Mouse (Mus musculus) midbrain, embryonic 15.5 days (tissue): Measurements from ENCODE around the gene 4931428L18Rik. TPM values are rescaled to one million over a fixed set of nuclear protein-coding genes. Genes with fewer than 3 reads are reported as not detected.

ENCODE experiments used
- ATAC-seq: fragments of 200-750 bp; cut with Nextera tagmentation; replicated peaks from 2 replicates; pipeline ENCODE4 v1.8.0; 2017; ENCODE audit warnings: moderate TSS enrichment
- H3K27ac ChIP-seq: fragments of 300-500 bp; sonication (generic); 2 replicates; pipeline ENCODE4 v1.5.1; 2015; ENCODE audit warnings: mild to moderate bottlenecking, inconsistent platforms
- H3K27me3 ChIP-seq: fragments of 300-500 bp; sonication (generic); replicated peaks from 2 replicates; pipeline ENCODE4 v1.6.1; 2015; ENCODE audit warnings: inconsistent platforms
- H3K36me3 ChIP-seq: fragments of 300-500 bp; sonication (generic); replicated peaks from 2 replicates; pipeline ENCODE4 v1.6.1; 2015; ENCODE audit warnings: inconsistent platforms
- H3K4me1 ChIP-seq: fragments of 300-500 bp; sonication (generic); 2 replicates; pipeline ENCODE4 v1.6.1; 2015; ENCODE audit warnings: inconsistent platforms
- H3K4me2 ChIP-seq: fragments of 300-500 bp; sonication (generic); 2 replicates; pipeline ENCODE4 v1.6.1; 2015; ENCODE audit warnings: inconsistent platforms, mild to moderate bottlenecking, moderate library complexity
- H3K4me3 ChIP-seq: fragments of 300-500 bp; sonication (generic); 2 replicates; pipeline ENCODE4 v1.5.1; 2015; ENCODE audit warnings: mild to moderate bottlenecking, inconsistent platforms
- H3K9ac ChIP-seq: fragments of 300-500 bp; sonication (generic); 2 replicates; pipeline ENCODE4 v1.6.1; 2015; ENCODE audit warnings: mild to moderate bottlenecking, inconsistent platforms
- H3K9me3 ChIP-seq: fragments of 300-500 bp; sonication (generic); 2 replicates; pipeline ENCODE4 v1.6.1; 2016; ENCODE audit warnings: inconsistent platforms
- WGBS: fragments of 180-500 bp; shearing (Covaris S2); methylation state at CpG from one replicate; pipeline ENCODE4 v1.1.7; 2015; ENCODE audit warnings: mixed read lengths; 5-methylcytosine and 5-hydroxymethylcytosine counted together
- polyA plus RNA-seq: library from polyadenylated mRNA; unstranded; fragments of >200 nt; fragmentation: Nextera tagmentation; extraction: Ambion mirVana; gene quantifications from 2 replicates; pipeline ENCODE4 v1.2.1, GENCODE M21; 2015

4931428L18Rik gene
- not detected in 2 replicates for polyA plus RNA-seq

GRCm38 (mm10) chr1:31222564-31222963 is at the start of gene 4931428L18Rik, which contains the start of gene Pih1d3:
Gene 4931428L18Rik (minus strand): TSS chr1:31222684.
Gene Pih1d3 (plus strand): TSS chr1:31222838.
- Histone ChIP-seq H3K27ac (no peak within 1 kb of the TSS), H3K27me3 (no peaks in the 10 kb centered on the region), H3K9ac (no peak within 1 kb of the TSS), H3K9me3 (no peaks in the 10 kb centered on the region), H3K36me3 (no peaks in the 10 kb centered on the region), H3K4me3 (no peak within 1 kb of the TSS), H3K4me2 (no peak within 1 kb of the TSS), H3K4me1 (no peaks in the 10 kb centered on the region)
- WGBS, result 87% methylated on average over 7 of the region's 7 CpGs
- ATAC-seq, result no peak

GRCm38 (mm10) chr1:31260218-31260923 is 37.9 kb upstream of the 4931428L18Rik start:
- Histone ChIP-seq H3K27ac (no peak overlapping the region), H3K27me3 (no peaks in the 10 kb centered on the region), H3K9ac (no peak overlapping the region), H3K36me3 (no peaks in the 10 kb centered on the region), H3K4me3 (no peak overlapping the region), H3K4me1 (no peaks in the 10 kb centered on the region), H3K4me2 (no peak overlapping the region), H3K9me3 (no peaks in the 10 kb centered on the region)
- 73% methylated on average over 10 of the region's 10 CpGs for WGBS
- no peak for ATAC-seq

- H3K4me3 ChIP-seq, result no peak overlapping the region
- H3K4me2 ChIP-seq, result no peak overlapping the region
- H3K27me3 ChIP-seq, result no peaks in the 10 kb centered on the region
- H3K4me1 ChIP-seq, result no peaks in the 10 kb centered on the region
- H3K36me3 ChIP-seq, result no peaks in the 10 kb centered on the region
- H3K9me3 ChIP-seq, result no peaks in the 10 kb centered on the region
- H3K27ac ChIP-seq, result no peak overlapping the region
- ATAC-seq, result peak; percentile 94
- no peak overlapping the region for H3K9ac ChIP-seq
Observed at GRCm38 (mm10) chr1:31233319-31234036, 11.0 kb upstream of the 4931428L18Rik start.

GRCm38 (mm10) chr1:31220599-31221250 is 1.8 kb downstream of the 4931428L18Rik start:
- Histone ChIP-seq H3K9me3 (no peaks in the 10 kb centered on the region), H3K4me1 (no peaks in the 10 kb centered on the region), H3K9ac (no peak overlapping the region), H3K36me3 (no peaks in the 10 kb centered on the region), H3K27ac (no peak overlapping the region), H3K4me2 (no peak overlapping the region), H3K27me3 (no peaks in the 10 kb centered on the region), H3K4me3 (no peak overlapping the region)
- ATAC-seq, result no peak
- WGBS, result 95% methylated on average over 4 of the region's 4 CpGs

- H3K27ac ChIP-seq, result no peak overlapping the region
- no peak overlapping the region for H3K4me3 ChIP-seq
- H3K36me3 ChIP-seq, result no peaks in the 10 kb centered on the region
- WGBS, result 82% methylated on average over 1 of the region's 1 CpGs
- no peak overlapping the region for H3K4me2 ChIP-seq
- no peak for ATAC-seq
- no peaks in the 10 kb centered on the region for H3K27me3 ChIP-seq
- no peak overlapping the region for H3K9ac ChIP-seq
- no peaks in the 10 kb centered on the region for H3K4me1 ChIP-seq
- H3K9me3 ChIP-seq, result no peaks in the 10 kb centered on the region
Observed at GRCm38 (mm10) chr1:31214831-31215230, 7.7 kb downstream of the 4931428L18Rik start.

- no peak overlapping the region for H3K9ac ChIP-seq
- H3K9me3 ChIP-seq, result no peaks in the 10 kb centered on the region
- H3K4me3 ChIP-seq, result no peak overlapping the region
- no peaks in the 10 kb centered on the region for H3K36me3 ChIP-seq
- H3K4me2 ChIP-seq, result no peak overlapping the region
- no peak overlapping the region for H3K27ac ChIP-seq
- 0% methylated on average over 5 of the region's 5 CpGs for WGBS
- H3K4me1 ChIP-seq, result no peaks in the 10 kb centered on the region
- H3K27me3 ChIP-seq, result no peaks in the 10 kb centered on the region
- ATAC-seq, result peak; percentile 92
Observed at GRCm38 (mm10) chr1:31210144-31210543, 12.3 kb downstream of the 4931428L18Rik start.

- WGBS, result 83% methylated on average over 3 of the region's 3 CpGs
- Histone ChIP-seq H3K4me2 (no peak overlapping the region), H3K36me3 (no peaks in the 10 kb centered on the region), H3K27ac (no peak overlapping the region), H3K9me3 (no peaks in the 10 kb centered on the region), H3K27me3 (no peaks in the 10 kb centered on the region), H3K9ac (no peak overlapping the region), H3K4me3 (no peak overlapping the region), H3K4me1 (no peaks in the 10 kb centered on the region)
- no peak for ATAC-seq
Observed at GRCm38 (mm10) chr1:31205770-31206169, 16.7 kb downstream of the 4931428L18Rik start.

- 75% methylated on average over 7 of the region's 7 CpGs for WGBS
- ATAC-seq, result no peak
- Histone ChIP-seq H3K9ac (no peak overlapping the region), H3K36me3 (no peaks in the 10 kb centered on the region), H3K9me3 (no peaks in the 10 kb centered on the region), H3K4me3 (no peak overlapping the region), H3K27ac (no peak overlapping the region), H3K4me2 (no peak overlapping the region), H3K4me1 (no peaks in the 10 kb centered on the region), H3K27me3 (no peaks in the 10 kb centered on the region)
Observed at GRCm38 (mm10) chr1:31205346-31205745, 17.1 kb downstream of the 4931428L18Rik start.

- no peak overlapping the region for H3K9ac ChIP-seq
- no peaks in the 10 kb centered on the region for H3K27me3 ChIP-seq
- no peaks in the 10 kb centered on the region for H3K36me3 ChIP-seq
- H3K4me1 ChIP-seq, result no peaks in the 10 kb centered on the region
- H3K9me3 ChIP-seq, result no peaks in the 10 kb centered on the region
- ATAC-seq, result no peak
- H3K4me2 ChIP-seq, result no peak overlapping the region
- no peak overlapping the region for H3K4me3 ChIP-seq
- WGBS, result 92% methylated on average over 10 of the region's 10 CpGs
- H3K27ac ChIP-seq, result no peak overlapping the region
Observed at GRCm38 (mm10) chr1:31203771-31204170, 18.7 kb downstream of the 4931428L18Rik start.

GRCm38 (mm10) chr1:31196959-31197358 is 25.5 kb downstream of the 4931428L18Rik start:
- Histone ChIP-seq H3K9me3 (no peaks in the 10 kb centered on the region), H3K27me3 (no peaks in the 10 kb centered on the region), H3K4me2 (no peak overlapping the region), H3K27ac (no peak overlapping the region), H3K36me3 (no peaks in the 10 kb centered on the region), H3K4me3 (no peak overlapping the region), H3K4me1 (no peaks in the 10 kb centered on the region), H3K9ac (no peak overlapping the region)
- no peak for ATAC-seq
- 82% methylated on average over 3 of the region's 3 CpGs for WGBS

- Histone ChIP-seq H3K9ac (no peak overlapping the region), H3K4me2 (no peak overlapping the region), H3K9me3 (no peaks in the 10 kb centered on the region), H3K27ac (no peak overlapping the region), H3K4me1 (no peaks in the 10 kb centered on the region), H3K27me3 (no peaks in the 10 kb centered on the region), H3K4me3 (no peak overlapping the region), H3K36me3 (no peaks in the 10 kb centered on the region)
- ATAC-seq, result no peak
- 72% methylated on average over 1 of the region's 1 CpGs for WGBS
Observed at GRCm38 (mm10) chr1:31195633-31196032, 26.9 kb downstream of the 4931428L18Rik start.

- H3K4me1 ChIP-seq, result no peaks in the 10 kb centered on the region
Observed at GRCm38 (mm10) chr1:31190237-31190866, 32.1 kb downstream of the 4931428L18Rik start.

More at GRCm38 (mm10) chr1:31190237-31190866, 32.1 kb downstream of the 4931428L18Rik start:
- Histone ChIP-seq H3K4me2 (no peak overlapping the region), H3K4me3 (no peak overlapping the region), H3K36me3 (no peaks in the 10 kb centered on the region), H3K27me3 (no peaks in the 10 kb centered on the region), H3K9ac (no peak overlapping the region), H3K9me3 (no peaks in the 10 kb centered on the region), H3K27ac (no peak overlapping the region)
- ATAC-seq, result no peak
- WGBS, result 84% methylated on average over 10 of the region's 10 CpGs
